Comparison of ENCODE assay signal across 31 mouse cellular contexts in the genomic region with DNA sequence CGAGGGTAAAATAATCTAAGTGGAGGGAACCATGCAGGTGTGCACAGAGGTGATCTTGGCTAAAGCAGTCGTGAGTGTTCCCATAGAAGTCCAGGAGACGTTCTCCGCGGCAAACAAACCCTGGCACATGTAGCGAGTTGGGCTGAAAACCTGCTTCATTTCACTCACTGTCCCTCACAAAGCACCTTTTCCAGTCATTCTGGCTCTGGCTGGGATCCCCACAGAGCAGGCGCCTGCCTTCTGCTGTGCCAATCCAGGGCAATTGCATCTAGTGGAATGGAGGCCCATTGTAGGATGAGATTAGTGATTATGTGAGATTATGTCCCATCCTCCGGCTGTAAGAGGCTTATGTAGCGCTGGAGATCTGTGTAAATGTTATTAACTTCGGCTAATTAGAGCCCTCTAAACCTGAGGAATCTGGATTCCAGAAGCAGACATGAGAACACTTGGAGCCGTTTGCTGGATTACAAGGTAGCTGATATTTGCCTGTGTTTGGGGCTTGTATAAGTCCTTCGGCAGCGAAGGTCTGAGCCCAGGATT.
A peak's percentile ranks its signal among the peaks of the same experiment; 100 is the strongest.
DNase-seq lines count a peak whose midpoint lies in the region; ATAC-seq and TF ChIP-seq lines count a peak whose summit lies in the region.
"Had no signal": no experiment of that assay in that cellular context is flagged by ENCODE, and none has a peak within 500 bp of the region (broad histone marks: within the 10 kb centered on the region; RNA-seq: fewer than 3 reads in every experiment).

No protein-coding gene starts in this region.

- no peaks in the 10 kb centered on the region for H3K9me3 ChIP-seq in midbrain, postnatal 0 days (ENCODE audit: low read length)
- no peaks in the 10 kb centered on the region for H3K9me3 ChIP-seq in midbrain, embryonic 10.5 days (replicated peaks)
- H3K9me3 ChIP-seq in lung, postnatal 0 days (ENCODE audit: low read length): no peaks in the 10 kb centered on the region
- H3K9me3 ChIP-seq: embryonic facial prominence, embryonic 10.5 days; embryonic facial prominence, embryonic 15.5 days; forebrain, embryonic 12.5 days; G1E; hindbrain, embryonic 13.5 days; limb, embryonic 12.5 days; liver, embryonic 15.5 days; midbrain, embryonic 12.5 days; neural tube, embryonic 12.5 days; stomach, embryonic 15.5 days had no signal

- H3K4me3 ChIP-seq in midbrain, postnatal 0 days (ENCODE audit: low read depth, low read length): no peak overlapping the region
- no peak overlapping the region for H3K4me3 ChIP-seq in midbrain, embryonic 10.5 days
- H3K4me3 ChIP-seq in lung, postnatal 0 days (ENCODE audit: low read depth, low read length): no peak overlapping the region
- H3K4me3 ChIP-seq: embryonic facial prominence, embryonic 10.5 days; embryonic facial prominence, embryonic 15.5 days; forebrain, embryonic 12.5 days; hindbrain, embryonic 13.5 days; left cerebral cortex, adult 2 months; limb, embryonic 12.5 days; liver, embryonic 15.5 days; midbrain, embryonic 12.5 days; myocyte; neural tube, embryonic 12.5 days; stomach, embryonic 15.5 days had no signal

- H3K4me2 ChIP-seq in midbrain, postnatal 0 days (ENCODE audit: low read depth, low read length, poor library complexity, severe bottlenecking): no peak overlapping the region
- H3K4me2 ChIP-seq in lung, postnatal 0 days (replicated peaks; ENCODE audit: low read depth, low read length): no peak overlapping the region
- H3K4me2 ChIP-seq: embryonic facial prominence, embryonic 15.5 days; forebrain, embryonic 12.5 days; heart, embryonic 11.5 days; hindbrain, embryonic 13.5 days; limb, embryonic 12.5 days; liver, embryonic 15.5 days; lung, embryonic 14.5 days; midbrain, embryonic 12.5 days; neural tube, embryonic 12.5 days; stomach, embryonic 15.5 days had no signal

- WGBS in midbrain, postnatal 0 days: 47% methylated on average over 13 of the region's 13 CpGs
- WGBS in midbrain, embryonic 10.5 days: 51% methylated on average over 13 of the region's 13 CpGs
- WGBS in lung, postnatal 0 days: 80% methylated on average over 13 of the region's 13 CpGs

- H3K27me3 ChIP-seq in midbrain, postnatal 0 days (ENCODE audit: insufficient read depth, low read length): no peaks in the 10 kb centered on the region
- no peaks in the 10 kb centered on the region for H3K27me3 ChIP-seq in midbrain, embryonic 10.5 days (ENCODE audit: low read depth, poor library complexity, severe bottlenecking)
- no peaks in the 10 kb centered on the region for H3K27me3 ChIP-seq in lung, postnatal 0 days (replicated peaks; ENCODE audit: insufficient read depth, low read length)
- H3K27me3 ChIP-seq: embryonic facial prominence, embryonic 15.5 days; forebrain, embryonic 12.5 days; hindbrain, embryonic 13.5 days; limb, embryonic 12.5 days; liver, embryonic 15.5 days; midbrain, embryonic 12.5 days; neural tube, embryonic 12.5 days; stomach, embryonic 15.5 days had no signal

- no peaks in the 10 kb centered on the region for H3K4me1 ChIP-seq in midbrain, postnatal 0 days (ENCODE audit: insufficient read depth, low read length)
- 0 out of 2 replicates have a peak, but pooled peaks cover 5% of the 10 kb centered on the region for H3K4me1 ChIP-seq in midbrain, embryonic 10.5 days
- no peaks in the 10 kb centered on the region for H3K4me1 ChIP-seq in lung, postnatal 0 days (ENCODE audit: insufficient read depth, low read depth, low read length)
- H3K4me1 ChIP-seq: embryonic facial prominence, embryonic 10.5 days; embryonic facial prominence, embryonic 15.5 days; hindbrain, embryonic 13.5 days; limb, embryonic 12.5 days; liver, embryonic 15.5 days; midbrain, embryonic 12.5 days; neural tube, embryonic 12.5 days; stomach, embryonic 15.5 days had no signal

- no peak overlapping the region for H3K9ac ChIP-seq in midbrain, postnatal 0 days (replicated peaks; ENCODE audit: low read length, poor library complexity, severe bottlenecking)
- no peak overlapping the region for H3K9ac ChIP-seq in lung, postnatal 0 days (replicated peaks; ENCODE audit: low read depth)
- H3K9ac ChIP-seq: embryonic facial prominence, embryonic 15.5 days; forebrain, embryonic 12.5 days; forebrain, postnatal 0 days; hindbrain, embryonic 13.5 days; limb, embryonic 12.5 days; liver, embryonic 15.5 days; lung, embryonic 14.5 days; midbrain, embryonic 12.5 days; neural tube, embryonic 12.5 days; stomach, embryonic 15.5 days had no signal

- no peak for TF ChIP-seq CTCF in midbrain, postnatal 0 days (IDR thresholded peaks at IDR 0.05)
- no peak for TF ChIP-seq CTCF in lung, postnatal 0 days (IDR thresholded peaks at IDR 0.05)

- H3K27ac ChIP-seq in midbrain, postnatal 0 days (ENCODE audit: low read depth, low read length): no peak overlapping the region
- H3K27ac ChIP-seq in midbrain, embryonic 10.5 days (replicated peaks): no peak overlapping the region
- H3K27ac ChIP-seq in lung, postnatal 0 days (ENCODE audit: low read length): no peak overlapping the region
- H3K27ac ChIP-seq: embryonic facial prominence, embryonic 10.5 days; embryonic facial prominence, embryonic 15.5 days; forebrain, embryonic 12.5 days; hindbrain, embryonic 13.5 days; left cerebral cortex, adult 2 months; limb, embryonic 12.5 days; liver, embryonic 15.5 days; midbrain, embryonic 12.5 days; neural tube, embryonic 12.5 days; stomach, embryonic 15.5 days had no signal

- DNase-seq in cerebellum, adult 11 months: peak; percentile 23
- no peak for DNase-seq in cerebellum, postnatal 4 days (ENCODE audit: low spot score in 2 of 2)
- DNase-seq in midbrain, postnatal 0 days (ENCODE audit: low spot score): peak; percentile 16
- DNase-seq in midbrain, embryonic 10.5 days (ENCODE audit: low spot score): no peak
- peak; percentile 46 to 66 for DNase-seq in cerebellum, postnatal 25 days
- peak; percentile 73 for DNase-seq in retina, postnatal 7 days (ENCODE audit: low read depth, low spot score)
- DNase-seq in lung, postnatal 0 days (ENCODE audit: low spot score): no peak
- DNase-seq: adrenal gland, postnatal 10 days; forebrain, postnatal 0 days; gastrocnemius, postnatal 14 days; heart, adult 18-20 months; heart, postnatal 4 days; kidney, postnatal 14 days; lung, embryonic 14.5 days; right cerebral cortex, postnatal 25 days had no signal

- ATAC-seq in midbrain, postnatal 0 days (ENCODE audit: low FRiP score): no peak
- ATAC-seq in CD4-positive, CD25-positive, alpha-beta regulatory T cell, adult 4 months: no peak
- ATAC-seq in lung, postnatal 0 days: no peak
- ATAC-seq: forebrain, postnatal 0 days; intestine, postnatal 0 days; Patski had no signal

- no peak for TF ChIP-seq EP300 in lung, postnatal 0 days (IDR thresholded peaks at IDR 0.05)

- H3K36me3 ChIP-seq in midbrain, postnatal 0 days (ENCODE audit: insufficient read depth, low read length): no peaks in the 10 kb centered on the region
- H3K36me3 ChIP-seq in midbrain, embryonic 10.5 days: no peaks in the 10 kb centered on the region
- H3K36me3 ChIP-seq in lung, postnatal 0 days (ENCODE audit: insufficient read depth, low read length): no peaks in the 10 kb centered on the region
- H3K36me3 ChIP-seq: embryonic facial prominence, embryonic 10.5 days; embryonic facial prominence, embryonic 15.5 days; forebrain, embryonic 12.5 days; G1E; hindbrain, embryonic 13.5 days; limb, embryonic 12.5 days; liver, embryonic 15.5 days; midbrain, embryonic 12.5 days; neural tube, embryonic 12.5 days; stomach, embryonic 15.5 days had no signal

Comparison
In these comparisons a context has a peak if more than half of its experiments do, and no peak if none do; other contexts are left out.
1. DNase-seq: peak in cerebellum, adult 11 months (single experiment), midbrain, postnatal 0 days (single experiment), cerebellum, postnatal 25 days (2 of 2) and retina, postnatal 7 days (single experiment); none in cerebellum, postnatal 4 days (0 of 2), midbrain, embryonic 10.5 days (single experiment) and lung, postnatal 0 days (single experiment).